Mouse (Mus musculus): ENCODE data around the gene Tarbp2. TPM values are rescaled to one million over a fixed set of nuclear protein-coding genes. Genes with fewer than 3 reads are reported as not detected.

The Tarbp2 gene
- polyA plus RNA-seq, 1 experiment = not detected

DNA sequence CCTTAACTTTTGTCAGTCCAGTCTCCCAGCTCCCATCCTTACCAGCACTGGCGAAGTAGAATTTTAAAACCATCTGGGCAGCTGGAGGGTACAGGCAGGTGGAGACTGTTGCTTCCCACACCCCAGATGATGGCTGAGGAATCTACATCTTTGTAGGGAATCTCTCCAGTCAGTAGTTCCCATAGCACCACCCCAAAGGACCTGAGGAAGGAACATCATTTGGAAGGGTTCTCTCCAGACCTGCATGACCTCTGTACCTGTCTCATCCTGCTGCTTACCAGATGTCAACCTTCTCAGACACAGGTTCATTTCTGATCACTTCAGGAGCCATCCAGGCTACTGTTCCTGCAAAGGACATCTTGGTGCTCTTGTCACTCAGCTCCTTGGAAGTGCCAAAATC, 14.5 kb upstream of the Tarbp2 start, which contains the start of gene Gm10337:
Gene Gm10337 (plus strand): TSS at position 276 of the 400 bp plus-strand sequence.
- no peak within 1 kb of the TSS for H3K4me3 ChIP-seq (ENCODE audit: insufficient read depth, low read depth, low read length)

GRCm38 (mm10) chr15:102503924-102504782, 13.8 kb upstream of the Tarbp2 start:
- Histone ChIP-seq H3K4me1 (ENCODE audit: control insufficient read depth, insufficient read depth, low read length) (peaks cover 6% of the 10 kb centered on the region; the same call in 1 of the 2 replicates), H3K4me3 (ENCODE audit: insufficient read depth, low read depth, low read length) (no peak overlapping the region), H3K27ac (ENCODE audit: insufficient read depth, low read depth, low read length) (no peak overlapping the region)
- TF ChIP-seq CTCF (IDR thresholded peaks at IDR 0.05; ENCODE audit: insufficient read depth, low read depth, low read length) (no peak), POLR2A (IDR thresholded peaks at IDR 0.05; ENCODE audit: insufficient read depth, low read depth, low read length) (no peak)
- 90% methylated on average over 9 of the region's 9 CpGs for WGBS

More for the DNA sequence above, 14.5 kb upstream of the Tarbp2 start, which contains the start of gene Gm10337:
- TF ChIP-seq CTCF (IDR thresholded peaks at IDR 0.05; ENCODE audit: insufficient read depth, low read depth, low read length) (no peak), POLR2A (IDR thresholded peaks at IDR 0.05; ENCODE audit: insufficient read depth, low read depth, low read length) (no peak)
- H3K4me1 ChIP-seq (ENCODE audit: control insufficient read depth, insufficient read depth, low read length) = peaks cover 6% of the 10 kb centered on the region; the same call in 1 of the 2 replicates
- 89% methylated on average over 1 of the region's 1 CpGs for WGBS
- no peak within 1 kb of the TSS; the same call in 1 of the 2 replicates for H3K27ac ChIP-seq (ENCODE audit: insufficient read depth, low read depth, low read length)

GRCm38 (mm10) chr15:102505073-102505769, 12.8 kb upstream of the Tarbp2 start:
- 60% methylated on average over 12 of the region's 12 CpGs for WGBS
- Histone ChIP-seq H3K27ac (ENCODE audit: insufficient read depth, low read depth, low read length) (no peak overlapping the region), H3K4me1 (ENCODE audit: control insufficient read depth, insufficient read depth, low read length) (peaks cover 6% of the 10 kb centered on the region; the same call in 1 of the 2 replicates), H3K4me3 (ENCODE audit: insufficient read depth, low read depth, low read length) (no peak overlapping the region)
- no peak for TF ChIP-seq POLR2A (IDR thresholded peaks at IDR 0.05; ENCODE audit: insufficient read depth, low read depth, low read length)
- no peak for TF ChIP-seq CTCF (IDR thresholded peaks at IDR 0.05; ENCODE audit: insufficient read depth, low read depth, low read length)

DNA sequence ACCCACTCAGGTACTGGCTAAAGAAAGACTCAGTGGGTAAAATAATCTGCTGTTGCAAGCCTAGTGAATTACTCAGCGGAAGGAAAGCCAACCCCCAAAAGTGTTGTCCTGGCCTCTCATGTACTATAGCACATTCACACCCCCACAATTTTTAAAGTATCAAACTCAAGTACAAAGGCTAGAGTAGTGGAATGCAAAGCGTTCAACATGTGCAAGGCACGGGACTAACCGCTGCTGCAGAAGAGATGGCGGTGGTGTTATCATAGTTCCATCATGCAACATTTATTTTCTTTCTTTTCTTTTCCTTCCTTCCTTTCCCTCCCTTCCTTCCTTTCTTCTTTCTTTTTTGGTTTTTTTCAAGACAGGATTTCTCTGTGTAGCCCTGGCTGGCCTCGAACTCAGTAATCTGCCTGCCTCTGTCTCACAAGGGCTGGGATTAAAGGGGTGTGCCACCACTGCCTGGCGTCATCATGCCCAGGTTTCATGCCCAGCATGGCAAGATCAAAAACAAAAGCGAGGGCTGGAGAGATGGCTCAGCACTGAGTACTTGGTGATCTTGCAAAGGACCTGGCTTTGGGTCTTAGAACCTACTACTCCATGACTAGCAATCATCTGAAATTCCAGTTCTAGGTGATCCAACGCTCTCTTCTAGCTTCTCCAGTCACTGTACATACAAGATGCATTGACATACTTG, 12.1 kb upstream of the Tarbp2 start:
- Histone ChIP-seq H3K4me1 (ENCODE audit: control insufficient read depth, insufficient read depth, low read length) (peaks cover 11% of the 10 kb centered on the region; the same call in 1 of the 2 replicates), H3K27ac (ENCODE audit: insufficient read depth, low read depth, low read length) (no peak overlapping the region), H3K4me3 (ENCODE audit: insufficient read depth, low read depth, low read length) (no peak overlapping the region)
- 51% methylated on average over 9 of the region's 9 CpGs for WGBS
- no peak for TF ChIP-seq CTCF (IDR thresholded peaks at IDR 0.05; ENCODE audit: insufficient read depth, low read depth, low read length)
- no peak for TF ChIP-seq POLR2A (IDR thresholded peaks at IDR 0.05; ENCODE audit: insufficient read depth, low read depth, low read length)

DNA sequence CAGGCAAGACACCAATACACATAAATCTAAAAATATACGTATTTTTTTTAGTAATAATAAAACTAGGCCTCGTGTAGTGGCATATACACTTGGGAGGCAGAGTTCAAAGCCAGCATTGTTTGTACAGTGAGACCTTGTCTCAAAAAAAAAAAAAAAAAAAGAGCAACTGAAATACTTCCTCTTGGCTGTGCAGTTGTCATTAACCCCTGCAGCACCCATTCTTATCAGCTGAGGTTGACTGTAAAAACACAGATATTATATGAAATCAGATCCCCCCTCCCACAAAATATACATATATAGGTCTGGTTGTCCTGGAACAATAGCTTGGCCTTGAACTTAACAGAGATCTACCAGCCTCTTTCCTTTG, 11.5 kb upstream of the Tarbp2 start:
- WGBS = 38% methylated on average over 2 of the region's 2 CpGs
- H3K27ac ChIP-seq (ENCODE audit: insufficient read depth, low read depth, low read length) = no peak overlapping the region

GRCm38 (mm10) chr15:102506864-102507263, 11.1 kb upstream of the Tarbp2 start:
- TF ChIP-seq CTCF (IDR thresholded peaks at IDR 0.05; ENCODE audit: insufficient read depth, low read depth, low read length) (no peak), POLR2A (IDR thresholded peaks at IDR 0.05; ENCODE audit: insufficient read depth, low read depth, low read length) (no peak)
- H3K4me1 ChIP-seq (ENCODE audit: control insufficient read depth, insufficient read depth, low read length) = peaks cover 18% of the 10 kb centered on the region
- H3K27ac ChIP-seq (ENCODE audit: insufficient read depth, low read depth, low read length) = no peak overlapping the region
- WGBS = 93% methylated on average over 1 of the region's 1 CpGs
- no peak overlapping the region for H3K4me3 ChIP-seq (ENCODE audit: insufficient read depth, low read depth, low read length)

More for the DNA sequence above, 11.5 kb upstream of the Tarbp2 start:
- no peak overlapping the region for H3K4me3 ChIP-seq (ENCODE audit: insufficient read depth, low read depth, low read length)
- TF ChIP-seq CTCF (IDR thresholded peaks at IDR 0.05; ENCODE audit: insufficient read depth, low read depth, low read length) = no peak
- TF ChIP-seq POLR2A (IDR thresholded peaks at IDR 0.05; ENCODE audit: insufficient read depth, low read depth, low read length) = no peak
- H3K4me1 ChIP-seq (ENCODE audit: control insufficient read depth, insufficient read depth, low read length) = peaks cover 14% of the 10 kb centered on the region

- H3K27ac ChIP-seq (ENCODE audit: insufficient read depth, low read depth, low read length) = no peak overlapping the region
- H3K4me3 ChIP-seq (ENCODE audit: insufficient read depth, low read depth, low read length) = no peak overlapping the region
- H3K4me1 ChIP-seq (ENCODE audit: control insufficient read depth, insufficient read depth, low read length) = peaks cover 25% of the 10 kb centered on the region
- TF ChIP-seq CTCF (IDR thresholded peaks at IDR 0.05; ENCODE audit: insufficient read depth, low read depth, low read length) (no peak), POLR2A (IDR thresholded peaks at IDR 0.05; ENCODE audit: insufficient read depth, low read depth, low read length) (no peak)
Observed at GRCm38 (mm10) chr15:102507561-102507960, 10.4 kb upstream of the Tarbp2 start.

GRCm38 (mm10) chr15:102508336-102508735, 9.7 kb upstream of the Tarbp2 start:
- TF ChIP-seq POLR2A (IDR thresholded peaks at IDR 0.05; ENCODE audit: insufficient read depth, low read depth, low read length) = no peak
- no peak for TF ChIP-seq CTCF (IDR thresholded peaks at IDR 0.05; ENCODE audit: insufficient read depth, low read depth, low read length)
- Histone ChIP-seq H3K4me3 (ENCODE audit: insufficient read depth, low read depth, low read length) (no peak overlapping the region), H3K4me1 (ENCODE audit: control insufficient read depth, insufficient read depth, low read length) (peaks cover 25% of the 10 kb centered on the region), H3K27ac (ENCODE audit: insufficient read depth, low read depth, low read length) (no peak overlapping the region)
- WGBS = 69% methylated on average over 3 of the region's 3 CpGs
